Mouse (Mus musculus) neutrophil, adult 59 days (primary cell): ENCODE measurements around the gene Ltbp3. TPM values are rescaled to one million over a fixed set of nuclear protein-coding genes. Genes with fewer than 3 reads are reported as not detected.

ENCODE experiments used
- total RNA-seq, 2 experiments: library from RNA; stranded (reverse); gene quantifications; 1 replicate in 1 of 2; 2 replicates in 1 of 2; pipeline ENCODE4 v1.2.4; 2023

The Ltbp3 gene
- total RNA-seq: 1 to 10 TPM in 1 of 2 experiments, under 1 TPM in 1; 0.58 to 1.4 TPM

DNA sequence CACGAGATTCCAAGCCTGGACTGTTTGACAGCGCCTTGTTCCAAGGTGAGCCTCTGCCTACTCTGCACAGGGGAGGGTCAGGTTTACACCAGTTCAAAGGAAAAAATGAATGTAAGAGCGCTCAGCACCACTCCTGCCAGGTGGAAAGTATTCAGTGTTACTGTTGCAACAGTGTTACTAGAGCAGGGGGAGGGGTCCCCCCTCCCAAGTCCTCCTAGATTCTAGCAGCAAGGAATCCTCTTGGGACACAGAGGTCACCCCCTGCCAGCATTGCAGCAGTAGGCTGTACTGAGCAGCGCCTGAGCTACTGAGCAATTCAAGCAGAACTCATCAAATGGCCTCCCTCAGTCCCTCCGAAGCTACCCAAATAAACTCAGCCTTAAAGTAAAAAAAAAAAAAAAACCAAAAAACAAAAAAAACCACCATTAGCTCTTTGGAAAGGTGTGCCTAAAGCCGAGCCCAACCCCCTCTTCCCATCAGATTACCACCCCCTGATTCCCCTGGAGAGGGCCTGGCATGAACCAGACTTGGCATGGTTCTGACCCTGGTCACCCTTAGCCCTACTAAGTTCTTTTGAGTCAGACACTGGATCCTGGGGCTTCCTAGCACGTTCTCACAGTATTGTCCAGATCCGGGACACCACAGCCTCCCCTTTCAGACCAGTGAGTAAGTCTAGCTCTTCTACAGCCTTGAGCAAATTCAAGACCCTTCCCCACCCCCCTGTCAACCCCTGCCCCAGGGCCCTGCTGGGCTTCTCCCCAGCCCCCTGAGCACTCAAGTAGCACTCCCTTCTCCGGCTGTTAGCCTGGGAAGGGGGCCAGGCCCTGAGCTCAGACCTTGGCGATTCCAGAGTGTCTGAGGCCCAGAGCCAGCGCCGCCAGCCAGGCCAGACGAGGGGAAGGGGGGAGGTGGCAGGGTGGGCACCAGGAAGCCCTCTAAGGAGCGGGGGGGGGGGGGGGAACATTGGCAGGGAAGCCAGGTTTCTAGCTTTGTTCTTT lies at the start of gene Ltbp3:
Gene Ltbp3, plus strand, starts transcription at position 585 of the 998 bp plus-strand sequence.

DNA sequence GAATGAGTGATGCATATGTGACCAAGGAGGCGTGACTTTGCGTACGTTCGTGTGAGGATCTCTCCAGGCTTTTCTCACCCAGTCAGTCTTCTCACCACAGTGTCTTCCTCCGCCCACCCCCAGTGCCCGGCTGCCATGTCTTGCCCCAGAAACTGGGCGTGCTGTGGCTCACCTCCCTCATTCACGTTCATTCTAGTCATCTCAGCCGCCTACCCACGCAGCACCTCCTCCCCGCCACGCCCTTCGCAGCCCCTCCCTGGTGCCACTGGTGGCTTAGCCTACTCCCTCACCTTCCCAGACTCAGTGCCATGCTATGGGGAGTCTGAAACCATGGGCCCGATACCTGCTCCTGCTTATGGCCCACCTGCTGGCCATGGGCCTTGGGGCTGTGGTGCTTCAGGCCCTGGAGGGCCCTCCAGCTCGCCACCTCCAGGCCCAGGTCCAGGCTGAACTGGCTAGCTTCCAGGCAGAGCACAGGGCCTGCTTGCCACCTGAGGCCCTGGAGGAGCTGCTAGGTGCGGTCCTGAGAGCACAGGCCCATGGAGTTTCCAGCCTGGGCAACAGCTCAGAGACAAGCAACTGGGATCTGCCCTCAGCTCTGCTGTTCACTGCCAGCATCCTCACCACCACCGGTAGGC lies 36.4 kb upstream of the Ltbp3 start, which contains the start of gene Kcnk7:
Gene Kcnk7, plus strand, starts transcription at position 205 of the 638 bp plus-strand sequence.

DNA sequence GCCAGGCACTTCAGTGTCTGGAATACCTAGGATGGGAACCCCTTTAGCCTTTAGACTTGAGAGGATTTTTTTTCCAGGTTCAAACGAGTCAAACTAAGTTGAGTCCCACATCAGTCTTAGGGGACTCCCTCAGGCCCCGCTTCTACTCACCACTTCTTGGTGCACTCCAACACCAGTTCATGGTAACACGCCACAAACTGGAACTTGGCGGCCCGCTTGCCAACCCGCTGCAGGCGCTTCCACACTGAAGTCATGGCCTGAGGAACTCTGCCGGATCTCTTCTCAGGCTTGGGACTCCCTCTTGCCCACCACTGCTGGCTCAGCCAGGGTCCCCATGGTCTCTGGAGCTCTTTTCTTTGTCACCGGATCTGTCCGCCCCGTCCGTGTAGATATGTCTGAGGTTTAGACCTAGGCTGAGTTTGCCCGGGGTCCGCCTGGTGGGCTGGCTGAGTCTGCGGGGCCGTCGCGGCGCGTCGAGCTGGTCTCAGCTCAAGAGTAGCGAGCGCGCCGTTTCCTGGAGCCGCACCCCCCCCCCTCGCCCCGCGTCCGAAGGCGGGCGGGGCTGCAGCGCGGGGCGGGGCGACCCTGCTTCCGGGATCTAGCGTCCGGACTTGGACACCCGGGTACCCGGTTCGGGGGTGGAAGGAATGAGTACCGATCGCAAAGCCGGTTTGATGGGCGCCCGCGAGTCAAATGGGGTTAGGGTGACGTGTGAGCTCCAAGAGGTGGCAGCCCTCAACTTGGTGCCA lies 14.8 kb upstream of the Ltbp3 start, which contains the start of gene Ehbp1l1:
Gene Ehbp1l1, minus strand, starts transcription at position 551 of the 749 bp plus-strand sequence.

DNA sequence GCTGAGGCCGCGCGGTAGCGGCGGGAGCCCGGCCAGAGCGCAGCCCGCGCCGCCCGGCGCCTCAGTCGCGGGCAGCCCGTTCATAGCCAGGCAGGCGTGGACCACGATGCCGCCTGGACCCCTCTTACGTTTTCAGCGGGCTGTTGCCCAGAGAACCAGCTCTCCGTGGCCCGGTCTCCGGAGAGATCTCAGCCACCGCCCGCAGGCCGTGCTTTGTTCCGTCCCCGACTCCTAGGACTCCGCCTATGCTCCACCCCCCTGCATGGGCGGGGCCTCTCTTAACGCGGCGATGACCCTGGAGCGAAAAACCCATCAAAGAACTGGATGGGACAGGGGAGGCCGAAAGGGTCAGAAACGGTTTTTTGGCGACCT lies 11.3 kb upstream of the Ltbp3 start, which contains the start of gene Fam89b:
Gene Fam89b, minus strand, starts transcription at position 210 of the 372 bp plus-strand sequence.

DNA sequence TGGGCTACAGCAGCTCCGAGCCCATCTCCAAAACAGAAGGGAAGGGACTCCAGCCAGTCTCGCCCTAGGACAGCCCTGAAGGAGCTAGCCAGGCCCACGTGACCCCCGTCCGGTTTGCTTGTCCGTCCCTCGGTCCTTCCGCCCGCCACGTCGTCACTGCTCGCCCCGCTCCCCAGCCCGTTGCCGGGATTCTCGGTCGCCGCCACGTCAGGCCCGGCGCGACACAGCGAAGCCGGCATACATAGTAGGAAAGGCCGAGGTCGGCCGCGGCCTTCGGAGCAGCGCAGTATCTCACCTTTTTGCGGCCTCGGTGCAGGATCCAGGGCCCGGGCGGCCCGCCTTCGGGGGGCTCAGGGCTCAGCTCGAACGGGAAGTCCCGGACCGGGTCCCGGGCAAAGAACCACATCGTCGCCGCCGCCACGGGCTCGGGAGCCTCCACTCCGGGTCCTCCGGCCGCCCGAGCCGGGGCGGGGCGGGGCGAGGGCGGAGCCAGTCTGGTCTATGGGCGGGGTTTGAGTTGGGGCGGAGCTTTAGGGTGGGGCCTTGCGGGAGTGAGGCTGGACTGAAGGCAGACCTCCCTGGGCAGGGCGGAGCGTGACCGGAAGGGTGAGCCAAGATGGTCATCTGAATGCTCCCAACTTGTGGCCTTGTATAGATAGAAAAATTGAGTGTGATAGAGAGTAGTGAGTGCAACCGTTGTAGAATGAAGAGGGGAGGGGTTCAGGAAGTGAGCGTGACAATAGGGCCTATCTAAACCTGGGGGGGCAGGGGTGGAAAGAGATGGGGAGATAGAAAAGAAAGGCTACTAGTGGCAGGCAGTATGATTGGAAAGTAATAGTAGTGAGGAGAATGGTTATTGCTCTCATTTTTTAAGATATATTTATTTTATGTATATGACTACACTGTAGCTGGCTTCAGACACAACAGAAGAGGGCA lies 30.5 kb downstream of the Ltbp3 start, which contains the start of gene Scyl1:
Gene Scyl1, minus strand, starts transcription at position 495 of the 936 bp plus-strand sequence.

Other genes with a start within 250 kb of the Ltbp3 start
- gene 1700020D05Rik, start 237.1 kb upstream of the Ltbp3 start, total RNA-seq: 1 to 10 TPM in 1 of 2 experiments, under 1 TPM in 1; 0.88 to 1.6 TPM
- gene Snx32, start 230.4 kb upstream of the Ltbp3 start, total RNA-seq: 1 to 10 TPM; 3.6 to 4.3 TPM
- under 1 TPM in 1 of 2 experiments, not detected in 1; 0.13 TPM for gene Ovol1, start 180.3 kb upstream of the Ltbp3 start, total RNA-seq
- gene Ap5b1, start 172.9 kb upstream of the Ltbp3 start, total RNA-seq: 10 to 100 TPM; 69.1 to 69.3 TPM
- gene Rnaseh2c, start 139.0 kb upstream of the Ltbp3 start, total RNA-seq: 100 to 1,000 TPM; 158 to 174 TPM
- 10 to 100 TPM; 81.3 to 83.8 TPM for gene Kat5, start 130.7 kb upstream of the Ltbp3 start, total RNA-seq
- 10 to 100 TPM; 73.0 to 88.9 TPM for gene Rela, start 103.4 kb upstream of the Ltbp3 start, total RNA-seq
- gene Sipa1, start 77.2 kb upstream of the Ltbp3 start, total RNA-seq: 100 to 1,000 TPM; 212 to 218 TPM
- 10 to 100 TPM; 86.5 to 87.3 TPM for gene Map3k11, start 52.2 kb upstream of the Ltbp3 start, total RNA-seq
- gene Pcnx3, start 52.0 kb upstream of the Ltbp3 start, total RNA-seq: 10 to 100 TPM; 68.8 to 83.2 TPM
- gene Kcnk7, start 36.5 kb upstream of the Ltbp3 start, total RNA-seq: not detected
- 100 to 1,000 TPM; 150 to 158 TPM for gene Ehbp1l1, start 14.6 kb upstream of the Ltbp3 start, total RNA-seq
- 10 to 100 TPM; 57.9 to 58.5 TPM for gene Fam89b, start 11.3 kb upstream of the Ltbp3 start, total RNA-seq
- gene Scyl1, start 30.5 kb downstream of the Ltbp3 start, total RNA-seq: 10 to 100 TPM; 53.8 to 62.1 TPM
- 10 to 100 TPM; 56.7 to 60.3 TPM for gene Frmd8, start 134.4 kb downstream of the Ltbp3 start, total RNA-seq
- 10 to 100 TPM; 54.1 to 58.0 TPM for gene Slc25a45, start 136.9 kb downstream of the Ltbp3 start, total RNA-seq
- 1 to 10 TPM; 1.6 to 2.0 TPM for gene Tigd3, start 153.2 kb downstream of the Ltbp3 start, total RNA-seq
- 100 to 1,000 TPM; 109 to 122 TPM for gene Dpf2, start 172.1 kb downstream of the Ltbp3 start, total RNA-seq
- 1 to 10 TPM; 4.5 to 5.0 TPM for gene Cdc42ep2, start 183.9 kb downstream of the Ltbp3 start, total RNA-seq
- 10 to 100 TPM; 30.9 to 35.0 TPM for gene Pola2, start 223.3 kb downstream of the Ltbp3 start, total RNA-seq
- gene Slc22a20, start 245.2 kb downstream of the Ltbp3 start, total RNA-seq: 1 to 10 TPM; 2.0 to 2.5 TPM